Mouse (Mus musculus): ENCODE measurements around the gene Ppp1r1c.

Gene Ppp1r1c

GRCm38 (mm10) chr2:79865275-79865999, 157.9 kb downstream of the Ppp1r1c start:
- peak; percentile 50 for DNase-seq (ENCODE audit: low spot score)

Data from layer of hippocampus, adult 11-12 months (tissue).